Mouse (Mus musculus) neural tube, embryonic 11.5 days (tissue): ENCODE data around the gene Gmds. TPM values are rescaled to one million over a fixed set of nuclear protein-coding genes. Genes with fewer than 3 reads are reported as not detected.

ENCODE experiments used
- ATAC-seq: fragments of 200-750 bp; cut with Nextera tagmentation; 2 replicates; pipeline ENCODE4 v1.8.0; 2017; ENCODE audit warnings: moderate number of reproducible peaks, mild to moderate bottlenecking, moderate TSS enrichment, moderate library complexity; ENCODE audit not compliant: insufficient read depth, low FRiP score, low TSS enrichment
- DNase-seq: peaks from one replicate; pipeline ENCODE4 v3.0.0-alpha.2; 2015; ENCODE audit warnings: low spot score
- H3K27ac ChIP-seq: fragments of 300-500 bp; sonication (generic); 2 replicates; pipeline ENCODE4 v1.5.1; 2014; ENCODE audit warnings: low read depth, mild to moderate bottlenecking, low read length
- H3K27me3 ChIP-seq: fragments of 300-500 bp; sonication (generic); 2 replicates; pipeline ENCODE4 v1.6.1; 2014; ENCODE audit warnings: mild to moderate bottlenecking, low read length, mixed read lengths; ENCODE audit not compliant: control insufficient read depth, insufficient read depth
- H3K36me3 ChIP-seq: fragments of 300-500 bp; sonication (generic); 2 replicates; pipeline ENCODE4 v1.6.1; 2014; ENCODE audit warnings: mild to moderate bottlenecking, low read length, moderate library complexity, mixed read lengths; ENCODE audit not compliant: control insufficient read depth, insufficient read depth
- H3K4me1 ChIP-seq: fragments of 300-500 bp; sonication (generic); 2 replicates; pipeline ENCODE4 v1.6.1; 2014; ENCODE audit warnings: low read length, mixed read lengths; ENCODE audit not compliant: control insufficient read depth, insufficient read depth
- H3K4me2 ChIP-seq: fragments of 300-500 bp; sonication (generic); 2 replicates; pipeline ENCODE4 v1.6.1; 2014; ENCODE audit warnings: low read depth, mild to moderate bottlenecking, moderate library complexity
- H3K4me3 ChIP-seq: fragments of 300-500 bp; sonication (generic); 2 replicates; pipeline ENCODE4 v1.5.1; 2014; ENCODE audit warnings: low read depth, low read length
- H3K9ac ChIP-seq: fragments of 300-500 bp; sonication (generic); 2 replicates; pipeline ENCODE4 v1.6.1; 2014; ENCODE audit warnings: mild to moderate bottlenecking, low read length
- H3K9me3 ChIP-seq: fragments of 300-500 bp; sonication (generic); 2 replicates; pipeline ENCODE4 v1.6.1; 2016; ENCODE audit warnings: low read length; ENCODE audit not compliant: control insufficient read depth
- WGBS: fragments of 180-500 bp; shearing (Covaris S2); extraction: QIAGEN DNeasy Blood & Tissue Kit; methylation state at CpG from one replicate; pipeline ENCODE4 v1.1.7; 2014; 5-methylcytosine and 5-hydroxymethylcytosine counted together
- polyA plus RNA-seq: library from polyadenylated mRNA; unstranded; fragments of >200 nt; fragmentation: Nextera tagmentation; extraction: Ambion mirVana; gene quantifications from 2 replicates; pipeline ENCODE4 v1.2.1, GENCODE M21; 2014

The Gmds gene
- polyA plus RNA-seq, 1 experiment from 2014 or later, result 27.5 TPM

DNA sequence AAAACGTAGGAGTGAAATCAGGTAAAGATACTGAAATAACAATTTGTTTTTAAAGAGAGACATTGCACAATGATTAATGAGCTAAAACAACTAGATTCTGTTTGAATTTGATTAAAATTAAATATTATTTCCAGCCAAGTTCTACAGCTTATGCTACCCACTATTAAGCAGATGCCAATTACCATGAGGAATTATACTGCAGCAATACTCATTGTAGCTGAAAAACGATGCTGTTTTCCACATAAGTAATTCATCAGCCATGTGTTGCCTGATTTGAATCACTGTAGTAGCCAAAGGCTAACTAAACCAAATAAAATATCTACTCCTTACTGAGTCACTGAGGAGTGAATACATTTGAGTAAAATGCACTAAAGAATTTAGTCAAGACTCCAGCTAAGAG lies 180.3 kb downstream of the Gmds start:
- ATAC-seq, result no peak
- no peak for DNase-seq
- no peak overlapping the region for H3K9ac ChIP-seq
- WGBS, result 64% methylated on average over 2 of the region's 2 CpGs
- H3K9me3 ChIP-seq, result no peaks in the 10 kb centered on the region
- H3K27me3 ChIP-seq, result no peaks in the 10 kb centered on the region
- H3K36me3 ChIP-seq, result no peaks in the 10 kb centered on the region
- no peak overlapping the region for H3K27ac ChIP-seq
- no peak overlapping the region for H3K4me3 ChIP-seq
- H3K4me2 ChIP-seq, result no peak overlapping the region
- no peaks in the 10 kb centered on the region for H3K4me1 ChIP-seq

GRCm38 (mm10) chr13:32145916-32146315 lies 192.6 kb downstream of the Gmds start:
- no peaks in the 10 kb centered on the region for H3K9me3 ChIP-seq
- no peak overlapping the region for H3K27ac ChIP-seq
- 71% methylated on average over 1 of the region's 1 CpGs for WGBS
- no peak overlapping the region for H3K4me3 ChIP-seq
- DNase-seq (no peak), ATAC-seq (no peak)
- H3K9ac ChIP-seq, result no peak overlapping the region
- H3K27me3 ChIP-seq, result no peaks in the 10 kb centered on the region
- H3K4me1 ChIP-seq, result no peaks in the 10 kb centered on the region
- H3K36me3 ChIP-seq, result no peaks in the 10 kb centered on the region
- no peak overlapping the region for H3K4me2 ChIP-seq

- DNase-seq, result no peak
- Histone ChIP-seq H3K4me2 (no peak overlapping the region), H3K4me1 (no peaks in the 10 kb centered on the region), H3K27ac (no peak overlapping the region), H3K27me3 (no peaks in the 10 kb centered on the region), H3K4me3 (no peak overlapping the region), H3K36me3 (no peaks in the 10 kb centered on the region), H3K9me3 (no peaks in the 10 kb centered on the region), H3K9ac (no peak overlapping the region)
- ATAC-seq, result no peak
- 60% methylated on average over 2 of the region's 2 CpGs for WGBS
Observed at GRCm38 (mm10) chr13:32145179-32145578, 193.4 kb downstream of the Gmds start.

DNA sequence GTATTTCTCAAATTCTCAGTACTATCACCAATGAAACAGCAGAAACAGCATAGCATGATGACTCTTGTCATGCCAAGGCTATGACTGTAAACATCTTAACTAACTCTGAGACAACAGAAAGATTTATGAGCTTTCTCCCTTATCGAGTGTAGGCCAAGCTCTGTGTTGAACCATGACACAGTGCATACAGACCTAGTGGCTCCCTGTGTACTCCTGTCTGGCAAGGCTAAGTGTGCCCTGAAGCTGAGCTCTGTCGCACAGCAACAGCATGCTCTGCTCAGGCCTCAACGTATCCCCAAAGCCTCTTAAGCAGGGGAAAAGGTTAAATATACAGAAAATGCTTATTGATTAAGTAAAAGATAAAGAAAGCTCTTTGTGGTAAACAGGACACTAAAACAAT lies 194.9 kb downstream of the Gmds start:
- Histone ChIP-seq H3K9me3 (no peaks in the 10 kb centered on the region), H3K36me3 (no peaks in the 10 kb centered on the region), H3K27me3 (no peaks in the 10 kb centered on the region), H3K9ac (no peak overlapping the region), H3K4me2 (no peak overlapping the region), H3K4me3 (no peak overlapping the region), H3K27ac (no peak overlapping the region), H3K4me1 (no peaks in the 10 kb centered on the region)
- WGBS, result 61% methylated on average over 3 of the region's 3 CpGs
- ATAC-seq, result no peak
- no peak for DNase-seq

DNA sequence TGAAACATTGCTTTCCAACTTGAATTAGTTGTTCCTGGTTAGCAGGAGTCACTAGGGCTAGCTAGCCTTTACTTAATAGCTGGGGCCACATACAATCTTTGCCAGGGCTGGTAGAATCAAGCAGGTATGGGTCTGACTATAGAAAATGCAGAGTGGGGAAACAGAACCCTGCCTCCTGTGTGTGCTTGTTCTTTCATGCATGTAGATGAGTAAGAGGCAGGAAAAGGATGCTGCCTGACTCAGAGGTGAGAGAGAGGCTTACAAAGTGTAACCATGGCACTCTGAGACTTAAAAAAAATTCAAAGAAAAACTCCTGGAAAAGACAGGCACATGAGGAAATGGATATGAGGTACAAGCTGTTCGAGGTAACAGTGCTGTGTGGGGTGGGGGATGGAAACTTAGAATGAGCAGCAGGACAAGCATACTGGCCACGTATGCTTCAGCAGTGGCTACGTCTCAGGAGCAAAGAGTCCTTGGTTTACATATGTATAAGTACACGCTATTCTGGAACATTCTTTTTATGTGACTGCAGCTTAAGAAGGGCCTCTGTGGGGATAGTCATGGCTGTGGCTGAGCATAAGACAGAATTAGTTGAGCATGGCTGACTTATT lies 203.8 kb downstream of the Gmds start:
- H3K27me3 ChIP-seq, result no peaks in the 10 kb centered on the region
- no peak overlapping the region for H3K4me2 ChIP-seq
- H3K4me3 ChIP-seq, result no peak overlapping the region
- H3K36me3 ChIP-seq, result no peaks in the 10 kb centered on the region
- DNase-seq, result no peak
- no peak overlapping the region for H3K9ac ChIP-seq
- no peaks in the 10 kb centered on the region for H3K9me3 ChIP-seq
- no peak for ATAC-seq
- no peak overlapping the region for H3K27ac ChIP-seq
- no peaks in the 10 kb centered on the region for H3K4me1 ChIP-seq
- WGBS, result 85% methylated on average over 4 of the region's 4 CpGs

DNA sequence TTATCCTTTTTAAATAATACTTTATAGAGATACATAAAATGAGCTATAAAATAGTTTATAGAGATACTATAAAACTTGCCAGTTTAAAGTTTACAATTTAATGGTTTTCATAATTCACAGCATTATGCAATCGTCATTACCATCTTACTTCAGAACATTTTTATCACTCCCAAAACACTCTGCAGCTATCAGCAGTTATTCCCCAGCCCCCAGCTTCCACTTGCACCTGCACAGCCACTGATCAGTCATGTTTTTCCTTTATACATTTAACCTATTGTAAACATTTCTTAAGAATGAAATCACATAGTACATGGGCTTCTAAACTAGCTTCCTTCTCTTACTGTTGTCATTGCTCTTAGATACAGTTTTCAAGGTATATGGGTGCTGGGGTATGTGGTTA lies 208.6 kb downstream of the Gmds start:
- Histone ChIP-seq H3K4me2 (no peak overlapping the region), H3K9me3 (no peaks in the 10 kb centered on the region), H3K27me3 (no peaks in the 10 kb centered on the region), H3K27ac (no peak overlapping the region), H3K4me3 (no peak overlapping the region), H3K4me1 (no peaks in the 10 kb centered on the region), H3K36me3 (no peaks in the 10 kb centered on the region), H3K9ac (no peak overlapping the region)
- 94% methylated on average over 1 of the region's 1 CpGs for WGBS
- ATAC-seq, result no peak
- DNase-seq, result no peak

DNA sequence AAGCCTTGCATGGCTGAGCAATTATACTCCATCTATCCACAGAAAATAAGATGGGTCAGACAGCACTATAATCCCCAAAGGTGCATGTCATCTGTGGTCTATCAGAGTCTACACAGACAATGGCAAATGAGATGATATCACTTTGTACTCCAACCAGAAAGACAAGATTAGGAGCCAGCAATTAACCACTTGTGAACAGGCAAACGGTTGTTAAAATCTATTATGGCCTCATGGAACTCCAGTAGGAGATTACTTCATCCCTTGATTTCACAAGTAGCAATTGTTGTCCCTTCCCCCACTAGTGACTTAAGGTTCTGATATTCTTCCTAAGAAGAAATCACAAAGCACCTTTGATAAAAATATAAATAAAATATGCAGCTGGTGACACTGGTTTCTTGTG lies 220.2 kb downstream of the Gmds start:
- H3K27me3 ChIP-seq, result no peaks in the 10 kb centered on the region
- H3K4me2 ChIP-seq, result no peak overlapping the region
- no peak overlapping the region for H3K9ac ChIP-seq
- no peaks in the 10 kb centered on the region for H3K9me3 ChIP-seq
- H3K27ac ChIP-seq, result no peak overlapping the region
- H3K36me3 ChIP-seq, result no peaks in the 10 kb centered on the region
- ATAC-seq, result no peak
- H3K4me3 ChIP-seq, result no peak overlapping the region
- H3K4me1 ChIP-seq, result no peaks in the 10 kb centered on the region
- no peak for DNase-seq
- 71% methylated on average over 1 of the region's 1 CpGs for WGBS

GRCm38 (mm10) chr13:32115468-32115867 lies 223.1 kb downstream of the Gmds start:
- Histone ChIP-seq H3K36me3 (no peaks in the 10 kb centered on the region), H3K4me1 (no peaks in the 10 kb centered on the region), H3K27ac (no peak overlapping the region), H3K9ac (no peak overlapping the region), H3K4me3 (no peak overlapping the region), H3K9me3 (no peaks in the 10 kb centered on the region), H3K27me3 (no peaks in the 10 kb centered on the region), H3K4me2 (no peak overlapping the region)
- no peak for ATAC-seq
- 79% methylated on average over 1 of the region's 1 CpGs for WGBS
- no peak for DNase-seq

DNA sequence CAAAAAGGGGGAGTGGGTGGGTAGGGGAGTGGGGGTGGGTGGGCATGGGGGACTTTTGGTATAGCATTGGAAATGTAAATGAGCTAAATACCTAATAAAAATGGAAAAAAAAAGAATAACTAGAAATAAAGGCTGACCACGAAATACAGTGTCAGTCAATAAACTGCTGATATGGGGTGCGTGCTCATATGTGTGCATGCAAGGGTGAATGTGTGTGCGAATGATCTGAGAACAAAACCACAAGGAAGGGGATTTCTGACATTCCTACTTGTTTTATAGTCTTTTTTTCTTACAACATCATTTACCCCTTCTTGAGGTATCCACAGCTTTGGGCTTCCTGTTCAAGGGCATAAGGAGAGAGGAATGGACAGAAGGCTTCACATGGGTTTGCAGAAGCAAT lies 224.7 kb downstream of the Gmds start:
- Histone ChIP-seq H3K4me3 (no peak overlapping the region), H3K36me3 (no peaks in the 10 kb centered on the region), H3K4me1 (no peaks in the 10 kb centered on the region), H3K27ac (no peak overlapping the region), H3K9ac (no peak overlapping the region), H3K4me2 (no peak overlapping the region), H3K27me3 (no peaks in the 10 kb centered on the region), H3K9me3 (no peaks in the 10 kb centered on the region)
- no peak for ATAC-seq
- WGBS, result 96% methylated on average over 3 of the region's 3 CpGs
- DNase-seq, result no peak
